Mouse (Mus musculus): ENCODE data around the gene Magi2.

The Magi2 gene

GRCm38 (mm10) chr5:20056074-20056842 lies 829.4 kb downstream of the Magi2 start:
- ATAC-seq (ENCODE audit: insufficient number of reproducible peaks, low FRiP score, low TSS enrichment) = peak; percentile 64

- ATAC-seq (ENCODE audit: insufficient number of reproducible peaks, low FRiP score, low TSS enrichment) = no peak
These were observed 830.0 kb downstream of the Magi2 start for GRCm38 (mm10) chr5:20056856-20057255.

- ATAC-seq (ENCODE audit: insufficient number of reproducible peaks, low FRiP score, low TSS enrichment) = no peak
These were observed 835.2 kb downstream of the Magi2 start for GRCm38 (mm10) chr5:20062011-20062410.

GRCm38 (mm10) chr5:20065081-20065480 lies 838.2 kb downstream of the Magi2 start:
- no peak for ATAC-seq (ENCODE audit: insufficient number of reproducible peaks, low FRiP score, low TSS enrichment)

GRCm38 (mm10) chr5:20068496-20068895 lies 841.7 kb downstream of the Magi2 start:
- ATAC-seq (ENCODE audit: insufficient number of reproducible peaks, low FRiP score, low TSS enrichment) = no peak

- no peak for ATAC-seq (ENCODE audit: insufficient number of reproducible peaks, low FRiP score, low TSS enrichment)
These were observed 842.2 kb downstream of the Magi2 start for GRCm38 (mm10) chr5:20068921-20069486.

- no peak for ATAC-seq (ENCODE audit: insufficient number of reproducible peaks, low FRiP score, low TSS enrichment)
These were observed 847.3 kb downstream of the Magi2 start for GRCm38 (mm10) chr5:20074101-20074500.

GRCm38 (mm10) chr5:20074867-20075266 lies 848.0 kb downstream of the Magi2 start:
- no peak for ATAC-seq (ENCODE audit: insufficient number of reproducible peaks, low FRiP score, low TSS enrichment)

GRCm38 (mm10) chr5:20078931-20079330 lies 852.1 kb downstream of the Magi2 start:
- no peak for ATAC-seq (ENCODE audit: insufficient number of reproducible peaks, low FRiP score, low TSS enrichment)

- ATAC-seq (ENCODE audit: insufficient number of reproducible peaks, low FRiP score, low TSS enrichment) = no peak
These were observed 853.9 kb downstream of the Magi2 start for GRCm38 (mm10) chr5:20080605-20081309.

- ATAC-seq (ENCODE audit: insufficient number of reproducible peaks, low FRiP score, low TSS enrichment) = no peak
These were observed 855.5 kb downstream of the Magi2 start for GRCm38 (mm10) chr5:20082368-20082767.

GRCm38 (mm10) chr5:20087083-20087482 lies 860.2 kb downstream of the Magi2 start:
- ATAC-seq (ENCODE audit: insufficient number of reproducible peaks, low FRiP score, low TSS enrichment) = no peak

GRCm38 (mm10) chr5:20103869-20104268 lies 877.0 kb downstream of the Magi2 start:
- no peak for ATAC-seq (ENCODE audit: insufficient number of reproducible peaks, low FRiP score, low TSS enrichment)

- no peak for ATAC-seq (ENCODE audit: insufficient number of reproducible peaks, low FRiP score, low TSS enrichment)
These were observed 877.7 kb downstream of the Magi2 start for GRCm38 (mm10) chr5:20104496-20104895.

- peak; percentile 69 for ATAC-seq (ENCODE audit: insufficient number of reproducible peaks, low FRiP score, low TSS enrichment)
These were observed 882.7 kb downstream of the Magi2 start for GRCm38 (mm10) chr5:20109496-20109895.

- no peak for ATAC-seq (ENCODE audit: insufficient number of reproducible peaks, low FRiP score, low TSS enrichment)
These were observed 890.3 kb downstream of the Magi2 start for GRCm38 (mm10) chr5:20117156-20117555.

- ATAC-seq (ENCODE audit: insufficient number of reproducible peaks, low FRiP score, low TSS enrichment) = no peak
These were observed 913.4 kb downstream of the Magi2 start for GRCm38 (mm10) chr5:20140235-20140634.

GRCm38 (mm10) chr5:20140662-20141444 lies 914.0 kb downstream of the Magi2 start:
- no peak for ATAC-seq (ENCODE audit: insufficient number of reproducible peaks, low FRiP score, low TSS enrichment)

GRCm38 (mm10) chr5:20153359-20154125 lies 926.7 kb downstream of the Magi2 start:
- ATAC-seq (ENCODE audit: insufficient number of reproducible peaks, low FRiP score, low TSS enrichment) = no peak

- ATAC-seq (ENCODE audit: insufficient number of reproducible peaks, low FRiP score, low TSS enrichment) = no peak
These were observed 969.9 kb downstream of the Magi2 start for GRCm38 (mm10) chr5:20196765-20197164.
